Mouse (Mus musculus) lung, postnatal 36 days (tissue): Measurements from ENCODE around the gene Twist2.

ENCODE experiments used
- DNase-seq: peaks from one replicate; pipeline ENCODE4 v3.0.0; 2022; ENCODE audit warnings: mixed read lengths

Gene Twist2

GRCm38 (mm10) chr1:91800967-91801843, at the start of gene Twist2:
Twist2 (plus strand) TSS chr1:91801461.
- DNase-seq: peak; percentile 53

- DNase-seq: no peak
These were observed 48.3 kb upstream of the Twist2 start for GRCm38 (mm10) chr1:91752931-91753330.

- DNase-seq: peak; percentile 72
These were observed 46.2 kb upstream of the Twist2 start for GRCm38 (mm10) chr1:91755102-91755501.

- DNase-seq: no peak
These were observed 44.0 kb upstream of the Twist2 start for GRCm38 (mm10) chr1:91757292-91757691.

GRCm38 (mm10) chr1:91758143-91758542, 43.1 kb upstream of the Twist2 start:
- no peak for DNase-seq

GRCm38 (mm10) chr1:91758600-91759515, 42.4 kb upstream of the Twist2 start:
- DNase-seq: no peak

- DNase-seq: no peak
These were observed 40.9 kb upstream of the Twist2 start for GRCm38 (mm10) chr1:91760140-91760986.

GRCm38 (mm10) chr1:91762528-91763091, 38.7 kb upstream of the Twist2 start:
- DNase-seq: no peak

GRCm38 (mm10) chr1:91770221-91770624, 31.0 kb upstream of the Twist2 start:
- DNase-seq: peak; percentile 45

- no peak for DNase-seq
These were observed 30.6 kb upstream of the Twist2 start for GRCm38 (mm10) chr1:91770676-91771075.

- DNase-seq: no peak
These were observed 24.3 kb upstream of the Twist2 start for GRCm38 (mm10) chr1:91776928-91777327.

- DNase-seq: no peak
These were observed 21.4 kb upstream of the Twist2 start for GRCm38 (mm10) chr1:91779819-91780218.

GRCm38 (mm10) chr1:91781182-91781581, 20.1 kb upstream of the Twist2 start:
- DNase-seq: no peak

GRCm38 (mm10) chr1:91784162-91784561, 17.1 kb upstream of the Twist2 start:
- no peak for DNase-seq

- DNase-seq: no peak
These were observed 1.9 kb upstream of the Twist2 start for GRCm38 (mm10) chr1:91799323-91799722.

- DNase-seq: no peak
These were observed 913 bp upstream of the Twist2 start for GRCm38 (mm10) chr1:91800348-91800747.

- no peak for DNase-seq
These were observed 644 bp downstream of the Twist2 start for GRCm38 (mm10) chr1:91801844-91802366.

- DNase-seq: no peak
These were observed 1.3 kb downstream of the Twist2 start for GRCm38 (mm10) chr1:91802406-91803121.

- peak; percentile 16 for DNase-seq
These were observed 2.2 kb downstream of the Twist2 start for GRCm38 (mm10) chr1:91803416-91803815.

- no peak for DNase-seq
These were observed 14.8 kb downstream of the Twist2 start for GRCm38 (mm10) chr1:91816067-91816466.

- DNase-seq: no peak
These were observed 15.3 kb downstream of the Twist2 start for GRCm38 (mm10) chr1:91816571-91816970.
